Mouse (Mus musculus) lung, postnatal 0 days (tissue): ENCODE measurements around the gene 1600012H06Rik. TPM values are rescaled to one million over a fixed set of nuclear protein-coding genes. Genes with fewer than 3 reads are reported as not detected.
"Not testable (repeated sequence)": the region's sequence is repeated elsewhere in the genome, so short reads cannot be mapped to it uniquely, and the experiment has no call there.

Experiments used
- ATAC-seq: fragments of 200-750 bp; cut with Nextera tagmentation; 2 replicates; pipeline ENCODE4 v1.8.0; 2017; ENCODE audit warnings: moderate library complexity
- DNase-seq: peaks from one replicate; pipeline ENCODE4 v3.0.0-alpha.2; 2016; ENCODE audit warnings: low spot score
- H3K27ac ChIP-seq: fragments of 300-500 bp; sonication (generic); 2 replicates; pipeline ENCODE4 v1.5.1; 2014; ENCODE audit warnings: antibody characterized with exemption, mild to moderate bottlenecking, low read length, mixed read lengths
- H3K27me3 ChIP-seq: fragments of 300-500 bp; sonication (generic); replicated peaks from 2 replicates; pipeline ENCODE4 v1.6.1; 2014; ENCODE audit warnings: low read length, mixed read lengths; ENCODE audit not compliant: insufficient read depth
- H3K36me3 ChIP-seq: fragments of 300-500 bp; sonication (generic); 2 replicates; pipeline ENCODE4 v1.6.1; 2014; ENCODE audit warnings: low read length, mixed read lengths; ENCODE audit not compliant: insufficient read depth
- H3K4me1 ChIP-seq: fragments of 300-500 bp; sonication (generic); 2 replicates; pipeline ENCODE4 v1.6.1; 2014; ENCODE audit warnings: antibody characterized with exemption, low read depth, low read length, mixed read lengths; ENCODE audit not compliant: insufficient read depth
- H3K4me2 ChIP-seq: fragments of 300-500 bp; sonication (generic); replicated peaks from 2 replicates; pipeline ENCODE4 v1.6.1; 2014; ENCODE audit warnings: low read depth, mild to moderate bottlenecking, low read length, moderate library complexity, mixed read lengths
- H3K4me3 ChIP-seq: fragments of 300-500 bp; sonication (generic); 2 replicates; pipeline ENCODE4 v1.5.1; 2014; ENCODE audit warnings: low read depth, low read length
- H3K9ac ChIP-seq: fragments of 300-500 bp; sonication (generic); replicated peaks from 2 replicates; pipeline ENCODE4 v1.6.1; 2014; ENCODE audit warnings: low read depth, mild to moderate bottlenecking
- H3K9me3 ChIP-seq: fragments of 300-500 bp; sonication (generic); 2 replicates; pipeline ENCODE4 v1.6.1; 2016; ENCODE audit warnings: low read length, mixed read lengths
- CTCF ChIP-seq: IDR thresholded peaks from 2 replicates; pipeline ENCODE4 v1.5.1; 2016; ENCODE audit warnings: antibody characterized with exemption, mild to moderate bottlenecking
- EP300 ChIP-seq: IDR thresholded peaks from 2 replicates; pipeline ENCODE4 v1.6.1; 2016; ENCODE audit warnings: antibody characterized with exemption, mild to moderate bottlenecking, control low read depth
- WGBS: fragments of 180-500 bp; shearing (Covaris S2); extraction: QIAGEN DNeasy Blood & Tissue Kit; methylation state at CpG from one replicate; pipeline ENCODE4 v1.1.7; 2014; 5-methylcytosine and 5-hydroxymethylcytosine counted together
- polyA plus RNA-seq: library from polyadenylated mRNA; unstranded; fragments of >200 nt; fragmentation: Nextera tagmentation; extraction: Ambion mirVana; gene quantifications from 2 replicates; pipeline ENCODE4 v1.2.1, GENCODE M21; 2015

The 1600012H06Rik gene
- polyA plus RNA-seq, 1 experiment from 2014 or later = 44.0 TPM

GRCm38 (mm10) chr17:14917866-14918265, 25.1 kb upstream of the 1600012H06Rik start:
- H3K9ac ChIP-seq = no peak overlapping the region
- no peak overlapping the region for H3K27ac ChIP-seq
- no peaks in the 10 kb centered on the region for H3K27me3 ChIP-seq
- TF ChIP-seq EP300 (no peak), CTCF (no peak)
- ATAC-seq = no peak
- H3K4me2 ChIP-seq = no peak overlapping the region
- no peaks in the 10 kb centered on the region for H3K36me3 ChIP-seq
- no peaks in the 10 kb centered on the region for H3K4me1 ChIP-seq
- DNase-seq = no peak
- 79% methylated on average over 8 of the region's 8 CpGs for WGBS
- no peaks in the 10 kb centered on the region for H3K9me3 ChIP-seq
- no peak overlapping the region for H3K4me3 ChIP-seq

- no peaks in the 10 kb centered on the region for H3K9me3 ChIP-seq
- H3K27ac ChIP-seq = no peak overlapping the region
- ATAC-seq (no peak), DNase-seq (no peak)
- no peaks in the 10 kb centered on the region for H3K4me1 ChIP-seq
- H3K4me2 ChIP-seq = no peak overlapping the region
- H3K36me3 ChIP-seq = no peaks in the 10 kb centered on the region
- no peak overlapping the region for H3K9ac ChIP-seq
- 47% methylated on average over 6 of the region's 6 CpGs for WGBS
- no peaks in the 10 kb centered on the region for H3K27me3 ChIP-seq
- TF ChIP-seq EP300 = no peak
- H3K4me3 ChIP-seq = no peak overlapping the region
Measured at GRCm38 (mm10) chr17:14921582-14921981, 21.4 kb upstream of the 1600012H06Rik start.

- Histone ChIP-seq H3K4me3 (no peak overlapping the region), H3K27me3 (no peaks in the 10 kb centered on the region), H3K9ac (no peak overlapping the region), H3K27ac (no peak overlapping the region), H3K4me2 (no peak overlapping the region), H3K9me3 (no peaks in the 10 kb centered on the region), H3K36me3 (no peaks in the 10 kb centered on the region), H3K4me1 (no peaks in the 10 kb centered on the region)
- DNase-seq = no peak
- TF ChIP-seq CTCF (no peak), EP300 (no peak)
- 77% methylated on average over 8 of the region's 8 CpGs for WGBS
- no peak for ATAC-seq
Measured at GRCm38 (mm10) chr17:14927644-14928218, 15.3 kb upstream of the 1600012H06Rik start.

- DNase-seq = no peak
- ATAC-seq = no peak
- 52% methylated on average over 5 of the region's 5 CpGs for WGBS
- no peak overlapping the region for H3K4me2 ChIP-seq
- H3K27ac ChIP-seq = no peak overlapping the region
- no peaks in the 10 kb centered on the region for H3K9me3 ChIP-seq
- H3K9ac ChIP-seq = no peak overlapping the region
- H3K27me3 ChIP-seq = no peaks in the 10 kb centered on the region
- no peaks in the 10 kb centered on the region for H3K4me1 ChIP-seq
- H3K36me3 ChIP-seq = no peaks in the 10 kb centered on the region
- TF ChIP-seq EP300 (no peak), CTCF (no peak)
- no peak overlapping the region for H3K4me3 ChIP-seq
Measured at GRCm38 (mm10) chr17:14928631-14929030, 14.4 kb upstream of the 1600012H06Rik start.

- TF ChIP-seq CTCF = no peak
- no peak for TF ChIP-seq EP300
- H3K9ac ChIP-seq = no peak overlapping the region
- H3K9me3 ChIP-seq = no peaks in the 10 kb centered on the region
- no peak overlapping the region for H3K4me3 ChIP-seq
- 75% methylated on average over 7 of the region's 7 CpGs for WGBS
- no peaks in the 10 kb centered on the region for H3K27me3 ChIP-seq
- H3K27ac ChIP-seq = no peak overlapping the region
- no peaks in the 10 kb centered on the region for H3K4me1 ChIP-seq
- ATAC-seq (no peak), DNase-seq (no peak)
- H3K4me2 ChIP-seq = no peak overlapping the region
- H3K36me3 ChIP-seq = no peaks in the 10 kb centered on the region
Measured at GRCm38 (mm10) chr17:14930697-14931096, 12.3 kb upstream of the 1600012H06Rik start.

GRCm38 (mm10) chr17:14931469-14931868, 11.5 kb upstream of the 1600012H06Rik start:
- H3K36me3 ChIP-seq = no peaks in the 10 kb centered on the region
- H3K4me1 ChIP-seq = no peaks in the 10 kb centered on the region
- TF ChIP-seq CTCF = no peak
- no peak for TF ChIP-seq EP300
- no peaks in the 10 kb centered on the region for H3K9me3 ChIP-seq
- no peak overlapping the region for H3K27ac ChIP-seq
- no peak overlapping the region for H3K4me2 ChIP-seq
- ATAC-seq (no peak), DNase-seq (no peak)
- no peaks in the 10 kb centered on the region for H3K27me3 ChIP-seq
- H3K9ac ChIP-seq = no peak overlapping the region
- no peak overlapping the region for H3K4me3 ChIP-seq
- 74% methylated on average over 5 of the region's 5 CpGs for WGBS

- H3K4me2 ChIP-seq, H3K27me3 ChIP-seq, ATAC-seq, H3K36me3 ChIP-seq, H3K9me3 ChIP-seq, H3K4me3 ChIP-seq, H3K4me1 ChIP-seq, DNase-seq, H3K9ac ChIP-seq, H3K27ac ChIP-seq: not testable (repeated sequence)
- 58% methylated on average over 10 of the region's 14 CpGs for WGBS
Measured at GRCm38 (mm10) chr17:14935280-14935679, 7.7 kb upstream of the 1600012H06Rik start.
